Comparison of ENCODE assay signal across 24 mouse cellular contexts in genomic region chr13:99970089-99970488, GRCm38 (mm10). TPM values are rescaled to one million over a fixed set of nuclear protein-coding genes. Genes with fewer than 3 reads are reported as not detected.
DNase-seq lines count a peak whose midpoint lies in the region; ATAC-seq and TF ChIP-seq lines count a peak whose summit lies in the region.
"Had no signal": no experiment of that assay in that cellular context is flagged by ENCODE, and none has a peak within 500 bp of the region (broad histone marks: within the 10 kb centered on the region; RNA-seq: fewer than 3 reads in every experiment).

No protein-coding gene starts in this region.

- no peak overlapping the region for H3K9ac ChIP-seq in forebrain, embryonic 13.5 days
- no peak overlapping the region for H3K9ac ChIP-seq in forebrain, embryonic 12.5 days
- H3K9ac ChIP-seq in MEL (ENCODE audit: control insufficient read depth, low read depth, low read length, poor library complexity, severe bottlenecking) = no peak overlapping the region

- H3K4me2 ChIP-seq in forebrain, embryonic 13.5 days = no peak overlapping the region
- H3K4me2 ChIP-seq in forebrain, embryonic 12.5 days = no peak overlapping the region

- H3K4me1 ChIP-seq in forebrain, embryonic 13.5 days = 0 out of 2 replicates have a peak, but pooled peaks cover 4% of the 10 kb centered on the region
- H3K4me1 ChIP-seq in forebrain, embryonic 12.5 days = no peaks in the 10 kb centered on the region; the same call in 1 of the 2 replicates
- no peaks in the 10 kb centered on the region; a peak in 1 of 4 replicates for H3K4me1 ChIP-seq in MEL (ENCODE audit: control insufficient read depth in 1 of 2, insufficient read depth in 2 of 2, low read length in 2 of 2)

- 83% methylated on average over 5 of the region's 5 CpGs for WGBS in forebrain, embryonic 13.5 days
- 77% methylated on average over 5 of the region's 5 CpGs for WGBS in forebrain, embryonic 12.5 days

- no peak overlapping the region for H3K4me3 ChIP-seq in forebrain, embryonic 13.5 days
- H3K4me3 ChIP-seq in forebrain, embryonic 12.5 days (replicated peaks) = no peak overlapping the region
- H3K4me3 ChIP-seq in MEL (ENCODE audit: control insufficient read depth in 1 of 2, insufficient read depth in 1 of 2, low read depth in 2 of 2, low read length in 2 of 2) = no peak overlapping the region

- peak in 1 of 2 experiments; percentile 19; a peak in 1 of 4 replicates for TF ChIP-seq EP300 in MEL (IDR thresholded peaks at IDR 0.05; ENCODE audit: low read depth in 1 of 2, low read length in 2 of 2)

- peaks cover 12% of the 10 kb centered on the region for H3K36me3 ChIP-seq in forebrain, embryonic 13.5 days (ENCODE audit: poor library complexity, severe bottlenecking)
- peaks cover 6% of the 10 kb centered on the region for H3K36me3 ChIP-seq in forebrain, embryonic 12.5 days (replicated peaks)
- peaks cover 0 to 3% of the 10 kb centered on the region in 2 experiments; a peak in 3 of 4 replicates for H3K36me3 ChIP-seq in MEL (ENCODE audit: control insufficient read depth in 1 of 2, insufficient read depth in 2 of 2, low read length in 2 of 2)
- H3K36me3 ChIP-seq: G1E had no signal

- no peak for ATAC-seq in forebrain, embryonic 13.5 days
- no peak for ATAC-seq in forebrain, embryonic 12.5 days (ENCODE audit: low FRiP score)
- 0 out of 2 replicates have a peak, but pooled peaks have one; percentile 36 for ATAC-seq in monocyte, adult 5-6 weeks (replicated peaks; ENCODE audit: insufficient number of reproducible peaks, low FRiP score, low TSS enrichment, poor library complexity, severe bottlenecking)
- ATAC-seq: activated CD4-positive, CD25-positive, alpha-beta regulatory T cell, adult 4 months; CD4-positive, CD25-positive, alpha-beta regulatory T cell, adult 4 months; Patski had no signal

- no peak for TF ChIP-seq RAD21 in MEL (IDR thresholded peaks at IDR 0.05; ENCODE audit: low read depth, low read length)

- no peak for TF ChIP-seq CTCF in MEL (IDR thresholded peaks at IDR 0.05 in 2 of 3, conservative IDR thresholded peaks at IDR 0.05 in 1 of 3; ENCODE audit: control insufficient read depth in 1 of 3, insufficient read depth in 1 of 3, low read depth in 2 of 3, low read length in 3 of 3, poor library complexity in 1 of 3, severe bottlenecking in 1 of 3)

- TF ChIP-seq POLR2A in MEL (IDR thresholded peaks at IDR 0.05; ENCODE audit: control insufficient read depth in 1 of 2, insufficient read depth in 1 of 2, low read depth in 1 of 2, low read length in 2 of 2, poor library complexity in 1 of 2) = no peak

- peak overlapping the region; percentile 19 for H3K27ac ChIP-seq in forebrain, embryonic 13.5 days
- no peak overlapping the region for H3K27ac ChIP-seq in forebrain, embryonic 12.5 days
- H3K27ac ChIP-seq in MEL (ENCODE audit: control insufficient read depth, low read depth, low read length) = no peak overlapping the region

- H3K79me2 ChIP-seq in MEL (ENCODE audit: control insufficient read depth, insufficient read depth, low read length, poor library complexity) = no peaks in the 10 kb centered on the region

- no peaks in the 10 kb centered on the region for H3K9me3 ChIP-seq in forebrain, embryonic 13.5 days (replicated peaks)
- H3K9me3 ChIP-seq in forebrain, embryonic 12.5 days = no peaks in the 10 kb centered on the region
- no peaks in the 10 kb centered on the region for H3K9me3 ChIP-seq in MEL (replicated peaks; ENCODE audit: insufficient read depth, low read length)
- H3K9me3 ChIP-seq: G1E had no signal

- no peaks in the 10 kb centered on the region for H3K27me3 ChIP-seq in forebrain, embryonic 13.5 days
- H3K27me3 ChIP-seq in forebrain, embryonic 12.5 days = no peaks in the 10 kb centered on the region
- no peaks in the 10 kb centered on the region for H3K27me3 ChIP-seq in MEL (ENCODE audit: control insufficient read depth in 1 of 2, insufficient read depth in 2 of 2, low read length in 2 of 2)
- H3K27me3 ChIP-seq: CH12.LX, Patski had no signal

- peak; percentile 39 for DNase-seq in A20 (ENCODE audit: low read depth, low spot score)
- DNase-seq in MEL (ENCODE audit: low read depth, low spot score) = peak; percentile 53
- no peak for DNase-seq in right cerebral cortex, postnatal 14 days
- no peak for DNase-seq in gastrocnemius, postnatal 25 days
- no peak for DNase-seq in cerebellum, adult 9-10 months
- DNase-seq: adrenal gland, adult 2 months; adrenal gland, adult 8-10 months; adrenal gland, postnatal 10 days; adrenal gland, postnatal 14 days; adrenal gland, postnatal 25 days; adrenal gland, postnatal 36 days; B cell, adult 2 months; cerebellum, adult 11 months; cerebellum, adult 11-12 months; cerebellum, adult 18-20 months; cerebellum, adult 2 months had no signal

TF ChIP-seq in MEL, 35 proteins besides CTCF, POLR2A, EP300 and RAD21:
- TF ChIP-seq ZNF384 (IDR thresholded peaks at IDR 0.05; ENCODE audit: low read depth, low read length) = no peak
- TF ChIP-seq ELF1 (IDR thresholded peaks at IDR 0.05; ENCODE audit: low read depth, low read length) = no peak
- no peak for TF ChIP-seq MYB (IDR thresholded peaks at IDR 0.05; ENCODE audit: low read depth, low read length)
- TF ChIP-seq GATA1 (IDR thresholded peaks at IDR 0.05; ENCODE audit: low read depth, low read length) = 0 out of 2 replicates have a peak, but pooled peaks have one; percentile 14
- no peak for TF ChIP-seq ZC3H11A (IDR thresholded peaks at IDR 0.05; ENCODE audit: low read depth, low read length)
- TF ChIP-seq USF1 (IDR thresholded peaks at IDR 0.05; ENCODE audit: low read depth, low read length) = 0 out of 2 replicates have a peak, but pooled peaks have one; percentile 16
- no peak for TF ChIP-seq ZKSCAN1 (IDR thresholded peaks at IDR 0.05; ENCODE audit: low read depth, low read length)
- TF ChIP-seq RCOR1 (IDR thresholded peaks at IDR 0.05; ENCODE audit: low read depth, low read length) = no peak; the same call in 1 of the 2 replicates
- TF ChIP-seq NRF1 (IDR thresholded peaks at IDR 0.05; ENCODE audit: insufficient read depth, low read depth, low read length, poor library complexity, severe bottlenecking) = no peak
- no peak for TF ChIP-seq JUND (IDR thresholded peaks at IDR 0.05; ENCODE audit: low read depth, low read length)
- TF ChIP-seq USF2 (IDR thresholded peaks at IDR 0.05; ENCODE audit: borderline replicate concordance in 1 of 2, insufficient read depth in 1 of 2, low read depth in 1 of 2, low read length in 2 of 2) = no peak
- TF ChIP-seq ETS1 (IDR thresholded peaks at IDR 0.05; ENCODE audit: low read depth, low read length) = peak; percentile 93
- peak; percentile 48; the same call in 1 of the 2 replicates for TF ChIP-seq MXI1 (IDR thresholded peaks at IDR 0.05; ENCODE audit: low read depth, low read length)
- peak; percentile 62 for TF ChIP-seq SIN3A (IDR thresholded peaks at IDR 0.05; ENCODE audit: low read length)
TF ChIP-seq in MEL: peak in this region for 5.

RNA-seq across cellular contexts. Expression of gene Mccc2, which starts 45.4 kb away (rescaled TPM):
- polyA plus RNA-seq in forebrain, embryonic 13.5 days (2015; fragmentation: Nextera tagmentation; extraction: Ambion mirVana) = 36.1 and 36.2 TPM in 2 replicates
- 36.6 and 39.8 TPM in 2 replicates for polyA plus RNA-seq in forebrain, embryonic 12.5 days (2016; fragmentation: Nextera tagmentation; extraction: Ambion mirVana)
- total RNA-seq in MEL (2012; rRNA removed) = 20.5 and 22.6 TPM in 2 replicates
- polyA plus RNA-seq in MEL (2012; ENCODE audit: insufficient read depth in 1 of 2, insufficient read length in 2 of 2, low read depth in 1 of 2, low replicate concordance in 2 of 2, missing spikeins in 1 of 2) = 10 to 100 TPM in 1 of 2 experiments, not detected in 1; 28.7 TPM
- total RNA-seq in monocyte, adult 5-6 weeks (2017) = 20.6 to 46.9 TPM (median 27.7 TPM) in 3 replicates
- total RNA-seq in gastrocnemius, postnatal 25 days (2021) = 10 to 100 TPM; 33.3 to 34.5 TPM

Comparison
In these comparisons a context has a peak if more than half of its experiments do, and no peak if none do; other contexts are left out.
1. DNase-seq: peak in A20 (single experiment) and MEL (single experiment); none in right cerebral cortex, postnatal 14 days (single experiment), gastrocnemius, postnatal 25 days (single experiment) and cerebellum, adult 9-10 months (single experiment).